Mouse (Mus musculus) mouse trophoblast stem cell (cell line): ENCODE data around the gene Mcpt2.
"Not testable (repeated sequence)": the region's sequence is repeated elsewhere in the genome, so short reads cannot be mapped to it uniquely, and the experiment has no call there.

ENCODE experiments used
- in situ Hi-C, 2 experiments: fragments of 300-500 bp; cut with MseI, MboI; formaldehyde crosslinking; loops; 2 replicates in 1 of 2; 3 replicates in 1 of 2; pipeline ENCODE4 v1.15.1; 2025

Mcpt2 gene

DNA sequence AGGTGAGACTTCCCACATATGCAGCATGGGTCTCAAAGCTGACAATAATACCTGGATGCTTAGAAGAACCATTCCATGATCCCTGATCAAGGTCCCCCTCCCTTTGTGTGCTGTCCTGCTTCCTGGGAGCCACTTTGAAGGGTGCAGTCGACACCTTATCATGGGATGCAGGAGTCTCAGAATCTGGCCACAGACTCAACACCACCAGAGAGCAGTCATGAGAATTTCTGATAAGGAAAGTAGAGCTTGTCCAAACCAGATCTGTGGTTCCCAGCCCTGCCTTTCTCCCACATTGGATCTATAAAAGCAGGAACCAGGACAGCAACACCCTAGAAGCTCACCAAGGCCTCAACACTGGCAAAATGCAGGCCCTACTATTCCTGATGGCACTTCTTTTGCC is at the start of gene Mcpt2:
Gene Mcpt2 (plus strand): TSS at position 250 of the 400 bp plus-strand sequence.
- in situ Hi-C loops: not testable (repeated sequence)

DNA sequence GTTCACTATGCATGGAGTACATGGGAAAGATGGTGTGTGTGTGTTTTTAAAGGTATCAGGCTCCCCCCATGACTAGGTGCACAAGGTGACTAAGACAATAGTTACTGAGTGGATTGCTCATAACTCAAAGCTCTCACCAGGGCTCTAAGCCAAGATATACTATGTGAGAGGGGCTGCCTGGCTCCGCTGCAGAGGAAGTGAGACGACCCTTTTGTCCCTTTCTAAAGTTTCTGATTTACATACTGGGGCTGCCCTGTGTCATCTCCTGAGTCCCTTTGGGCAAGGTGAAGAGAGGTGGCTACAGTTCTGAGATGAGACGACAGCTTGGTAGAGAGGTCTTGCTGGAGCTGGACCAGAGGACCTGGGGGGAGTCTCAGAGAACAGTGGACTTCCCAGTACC is 28.7 kb upstream of the Mcpt2 start:
- in situ Hi-C loops: no loop called here

DNA sequence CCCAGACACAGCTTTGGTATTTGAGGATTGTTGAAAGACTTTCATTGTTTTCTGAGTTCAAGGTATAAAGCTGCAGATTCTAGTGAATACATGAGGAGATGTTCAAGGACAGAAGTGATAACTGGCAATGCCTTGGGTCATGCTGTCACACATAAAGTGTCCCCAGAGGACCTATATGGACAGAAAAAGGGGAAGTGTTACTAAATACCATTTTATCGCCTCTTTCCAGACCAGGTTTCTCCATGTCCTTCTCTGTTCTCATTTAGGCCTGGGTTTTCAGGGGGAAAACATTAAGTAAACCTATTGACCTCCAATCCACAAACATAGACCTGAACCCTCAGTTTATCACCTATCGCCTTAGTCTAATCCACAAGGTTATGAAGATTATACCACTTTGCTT is 27.9 kb upstream of the Mcpt2 start:
- in situ Hi-C loops: no loop called here

DNA sequence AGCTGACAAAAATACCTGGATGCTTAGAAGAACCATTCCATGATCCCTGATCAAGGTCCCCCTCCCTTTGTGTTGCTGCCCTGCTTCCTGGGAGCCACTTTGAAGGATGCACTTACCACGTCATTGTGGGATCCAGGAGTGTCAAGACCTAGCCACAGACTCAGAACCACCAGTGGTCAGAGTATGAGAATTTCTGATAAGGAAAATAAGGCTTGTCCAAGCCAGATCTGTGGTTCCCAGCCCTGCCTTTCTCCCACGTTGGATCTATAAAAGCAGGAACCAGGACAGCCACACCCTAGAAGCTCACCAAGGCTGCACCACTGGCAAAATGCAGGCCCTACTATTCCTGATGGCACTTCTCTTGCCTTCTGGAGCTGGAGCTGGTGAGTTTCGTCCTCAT is 24.2 kb upstream of the Mcpt2 start, which contains the start of gene Mcpt1:
Gene Mcpt1 (plus strand): TSS at position 301 of the 400 bp plus-strand sequence.
- in situ Hi-C loops: not testable (repeated sequence)

DNA sequence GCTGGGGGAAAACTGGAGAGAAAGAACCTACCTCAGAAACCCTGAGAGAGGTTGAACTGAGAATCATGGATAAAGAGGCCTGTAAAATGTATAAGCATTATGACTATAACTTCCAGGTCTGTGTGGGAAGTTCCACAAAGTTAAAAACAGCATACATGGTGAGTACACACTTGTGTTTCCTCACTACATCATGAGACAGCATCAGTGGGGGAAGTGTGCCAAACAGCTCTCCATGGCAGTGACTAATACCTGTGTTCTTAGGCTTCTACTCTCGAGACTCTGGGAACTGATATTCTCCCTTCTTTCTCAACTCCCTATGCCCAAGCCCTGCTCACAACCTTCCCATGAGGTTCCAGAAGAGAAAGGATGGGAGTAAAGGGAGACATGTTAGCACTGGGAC is 22.4 kb upstream of the Mcpt2 start:
- in situ Hi-C loops: no loop called here

DNA sequence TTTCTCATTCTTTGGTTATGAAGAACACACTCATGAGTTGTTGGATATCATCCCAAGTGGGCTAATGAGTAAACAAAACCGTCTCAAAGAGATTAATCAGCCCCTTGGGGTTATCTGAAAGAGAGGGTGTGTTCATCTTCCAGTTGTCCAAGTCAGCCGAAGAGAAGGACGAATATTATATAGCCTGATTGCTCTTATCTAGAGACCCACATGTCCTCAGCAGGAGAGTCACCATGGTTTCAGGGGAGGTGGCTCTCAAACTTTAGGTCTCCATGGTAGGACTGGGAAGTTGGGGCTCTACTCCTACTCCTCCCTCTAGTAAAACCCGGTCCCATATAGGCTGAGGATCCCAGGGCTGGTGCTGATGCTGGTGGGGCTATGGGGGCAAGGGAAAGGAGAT is 20.5 kb upstream of the Mcpt2 start:
- in situ Hi-C loops: not testable (repeated sequence)

DNA sequence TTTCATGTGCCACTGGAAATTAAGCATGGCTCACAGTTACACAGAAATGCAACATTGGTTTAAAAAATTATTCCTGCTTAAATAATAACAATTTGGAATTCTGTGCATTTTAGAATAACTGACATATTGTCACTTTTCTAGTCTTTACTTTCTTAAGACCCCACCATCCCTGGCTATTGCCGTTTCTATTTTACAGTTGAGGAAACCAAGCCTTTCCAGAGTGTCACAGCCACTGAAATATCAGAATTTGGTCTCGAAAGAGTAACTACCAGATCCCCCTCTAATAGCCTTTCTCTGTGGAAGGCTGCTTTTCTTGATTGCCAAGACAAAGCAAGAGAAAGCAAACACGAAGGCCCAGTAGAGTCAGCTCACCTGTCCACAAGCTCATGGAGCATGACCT is 11.4 kb upstream of the Mcpt2 start, which contains the start of gene Mcpt9:
Gene Mcpt9 (minus strand): TSS at position 101 of the 400 bp plus-strand sequence.
- in situ Hi-C loops: not testable (repeated sequence)

DNA sequence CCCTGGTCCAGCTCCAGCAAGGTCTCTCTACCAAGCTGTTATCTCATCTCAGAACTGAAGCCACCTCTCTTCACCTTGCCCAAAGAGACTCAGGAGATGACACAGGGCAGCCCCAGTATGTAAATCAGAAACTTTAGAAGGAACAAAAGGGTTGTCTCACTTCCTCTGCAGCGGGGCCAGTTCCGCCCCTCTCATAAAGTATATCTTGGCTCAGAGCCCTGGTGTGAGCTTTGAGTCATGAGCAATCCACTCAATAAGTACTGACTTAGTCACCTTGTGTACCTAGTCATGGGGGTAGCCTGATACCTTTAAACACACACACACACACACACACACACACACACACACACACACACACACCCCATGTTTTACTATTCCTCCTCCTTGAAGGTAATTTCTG is 7.4 kb upstream of the Mcpt2 start:
- in situ Hi-C loops: no loop called here

DNA sequence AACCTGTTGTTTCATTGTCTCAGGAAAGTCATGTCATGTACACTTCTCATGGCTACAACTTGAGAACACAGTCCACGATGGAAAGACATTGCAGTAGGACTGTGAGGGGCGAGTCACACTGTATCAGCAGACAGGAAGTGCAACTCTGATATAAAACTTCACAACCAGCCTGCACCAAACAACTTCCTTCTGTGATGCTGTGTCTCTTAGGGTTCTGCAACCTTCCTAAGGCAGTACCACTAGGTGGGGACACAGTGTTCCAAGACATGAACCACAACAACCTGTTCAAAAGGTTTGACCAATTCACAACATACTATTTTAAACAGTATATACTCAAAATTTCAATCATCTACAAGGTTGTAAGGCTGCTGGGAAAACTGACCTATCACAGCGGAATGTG is 13.6 kb downstream of the Mcpt2 start:
- in situ Hi-C loops: no loop called here

DNA sequence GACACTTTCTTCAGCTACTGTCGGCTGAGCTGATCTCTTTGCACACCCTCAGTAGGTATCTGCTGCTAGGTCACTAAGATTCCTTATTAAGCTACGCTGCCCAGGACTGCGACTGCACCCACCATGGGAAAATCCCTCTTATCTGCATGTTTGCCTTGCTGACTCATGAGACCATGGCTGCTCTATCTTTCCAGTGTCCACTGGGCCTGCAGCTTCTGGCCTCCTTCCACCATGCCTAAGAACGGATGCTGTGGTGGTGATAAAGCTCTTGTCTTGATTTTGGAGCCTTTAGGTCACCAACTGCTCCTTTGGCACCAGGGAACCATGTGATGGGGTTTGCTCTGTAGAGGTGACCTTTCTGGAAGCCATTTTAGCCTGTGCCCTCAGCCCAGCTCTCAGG is 15.9 kb downstream of the Mcpt2 start:
- in situ Hi-C loops: no loop called here

DNA sequence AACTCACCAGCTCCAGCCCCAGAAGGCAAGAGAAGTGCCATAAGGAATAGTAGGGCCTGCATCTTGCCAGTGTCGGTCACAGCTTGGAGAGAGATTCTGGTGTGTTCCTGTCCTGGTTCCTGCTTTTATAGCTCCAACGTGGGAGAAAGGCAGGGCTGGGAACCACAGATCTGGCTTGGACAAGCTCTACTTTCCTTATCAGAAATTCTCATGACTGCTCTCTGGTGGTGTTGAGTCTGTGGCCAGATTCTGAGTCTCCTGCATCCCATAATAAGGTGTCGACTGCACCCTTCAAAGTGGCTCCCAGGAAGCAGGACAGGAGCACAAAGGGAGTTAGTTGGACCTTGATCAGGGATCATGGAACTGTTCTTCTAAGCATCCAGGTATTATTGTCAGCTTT is 20.4 kb downstream of the Mcpt2 start, which contains the start of gene Mcpt4:
Gene Mcpt4 (minus strand): TSS at position 101 of the 400 bp plus-strand sequence.
- in situ Hi-C loops: not testable (repeated sequence)

DNA sequence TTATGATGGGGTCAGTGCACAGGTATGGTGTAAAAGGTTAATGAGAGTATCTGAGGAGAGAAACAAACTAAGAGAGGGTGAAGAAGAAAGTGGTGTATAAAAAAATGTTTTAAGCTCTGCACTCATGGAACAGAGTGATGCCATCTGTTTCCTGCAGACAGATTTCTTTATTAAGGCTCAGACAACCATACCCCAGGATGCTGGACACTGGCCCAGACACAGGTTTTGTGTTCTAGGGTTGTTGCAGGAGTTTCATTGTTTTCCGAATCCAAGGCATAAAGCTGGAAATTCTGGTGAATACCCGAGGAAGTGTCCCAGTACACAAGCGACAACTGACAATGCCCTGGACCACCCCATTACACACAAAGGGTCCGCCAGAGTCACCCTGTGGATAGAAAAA is 40.2 kb downstream of the Mcpt2 start:
- in situ Hi-C loops: no loop called here

DNA sequence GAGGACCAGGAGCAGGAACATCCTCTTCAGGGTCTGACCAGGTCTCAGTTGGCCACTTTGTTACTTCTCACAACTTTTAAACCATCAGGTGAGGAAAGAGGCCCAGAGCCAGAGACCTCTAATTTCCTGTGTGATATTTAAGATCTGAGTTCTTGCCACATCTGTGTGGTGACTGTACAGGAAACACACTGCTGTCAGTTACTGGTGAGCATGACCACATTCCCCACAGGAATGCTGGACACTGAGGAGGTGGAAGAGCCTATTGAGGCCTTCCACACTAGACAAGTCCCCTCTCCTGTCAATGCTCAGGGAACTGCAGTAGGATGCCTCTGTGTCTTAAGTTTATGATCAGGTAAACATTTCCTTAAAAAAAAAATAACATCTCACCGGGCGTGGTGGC is 43.3 kb downstream of the Mcpt2 start, which contains the start of gene Mcpt8:
Gene Mcpt8 (minus strand): TSS at position 107 of the 400 bp plus-strand sequence.
- in situ Hi-C loops: no loop called here

DNA sequence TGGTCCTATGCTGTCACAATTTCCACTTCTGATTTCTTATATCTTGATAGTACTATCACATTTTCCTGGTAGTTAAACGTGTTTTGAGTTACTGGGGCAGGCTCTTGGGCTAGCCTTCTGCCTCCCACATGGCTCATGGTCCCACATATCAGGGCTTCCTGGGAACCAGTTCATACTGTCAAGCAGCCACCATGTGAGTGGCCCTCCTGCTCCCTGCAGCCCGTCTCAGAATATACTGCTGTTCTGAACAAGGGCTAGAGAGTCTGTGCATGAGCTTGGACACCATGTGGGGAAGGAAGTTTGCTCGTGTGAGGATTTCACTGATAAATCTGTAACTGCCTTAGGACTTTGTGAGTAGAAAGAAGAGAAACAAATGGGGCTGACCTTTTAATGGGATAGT is 44.9 kb downstream of the Mcpt2 start:
- in situ Hi-C loops: no loop called here

DNA sequence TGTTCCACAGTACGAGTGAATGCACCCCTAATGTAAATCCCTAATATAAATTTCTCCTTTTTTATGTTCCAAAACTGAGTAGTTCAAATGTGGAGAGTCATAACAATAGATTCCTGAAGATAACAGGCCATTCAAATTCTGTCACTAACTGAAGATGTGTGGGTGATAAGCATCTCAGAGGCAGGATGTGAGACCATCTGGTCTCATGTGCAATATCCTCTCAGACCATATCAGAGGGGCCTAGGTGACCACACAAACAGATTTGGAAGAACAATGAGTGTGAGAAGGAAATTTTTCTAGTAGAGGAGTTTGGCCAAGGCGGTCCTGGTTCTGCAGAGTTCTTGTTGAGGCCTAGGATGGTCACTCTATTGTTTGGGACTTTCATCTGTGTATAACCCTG is 51.5 kb downstream of the Mcpt2 start:
- in situ Hi-C loops: no loop called here
